Mouse (Mus musculus): Measurements from ENCODE around the gene Rffl.

Rffl gene

GRCm38 (mm10) chr11:82764438-82764924 is 106.5 kb downstream of the Rffl start:
- DNase-seq (ENCODE audit: low read depth, low spot score): no peak

DNA sequence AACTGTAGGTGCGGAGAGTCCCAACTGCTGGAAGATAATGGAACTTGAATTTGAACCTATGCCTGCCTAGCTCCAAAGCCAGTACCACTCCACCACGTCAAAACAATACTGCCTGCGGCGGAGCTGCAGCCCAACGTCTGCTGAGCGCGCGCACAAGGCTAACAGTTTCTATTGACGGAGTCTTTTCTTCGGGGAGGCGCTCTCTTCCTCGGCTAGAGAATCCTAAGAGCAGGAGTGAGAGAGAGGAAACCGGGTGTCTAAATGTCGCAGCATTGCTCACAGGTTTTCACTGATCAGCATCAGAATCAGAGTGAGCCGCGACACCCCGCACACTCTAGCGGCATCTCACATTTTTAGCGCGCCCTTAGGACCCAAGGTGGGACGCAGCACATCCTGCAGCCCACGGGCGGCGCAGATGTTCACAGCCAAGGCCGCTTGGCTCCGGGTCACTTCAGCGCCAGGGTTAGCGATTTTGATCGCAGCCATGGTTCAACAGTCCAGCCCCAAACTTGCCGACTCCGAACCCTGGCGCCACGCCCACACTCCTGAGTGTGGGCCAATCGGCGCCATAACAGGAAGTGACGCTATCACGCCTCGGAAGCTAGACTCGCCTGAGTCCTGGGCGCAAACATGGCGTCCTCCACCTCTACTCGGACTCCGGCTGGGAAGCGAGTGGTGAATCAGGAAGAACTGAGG is 107.1 kb downstream of the Rffl start, which contains the start of the genes Cct6b and Zfp830:
Gene Cct6b (minus strand): TSS at position 580 of the 696 bp plus-strand sequence.
Gene Zfp830 (plus strand): TSS at position 604 of the 696 bp plus-strand sequence.
- DNase-seq (ENCODE audit: low read depth, low spot score): peak; percentile 97

GRCm38 (mm10) chr11:82763261-82763660 is 107.7 kb downstream of the Rffl start:
- no peak for DNase-seq (ENCODE audit: low read depth, low spot score)

DNA sequence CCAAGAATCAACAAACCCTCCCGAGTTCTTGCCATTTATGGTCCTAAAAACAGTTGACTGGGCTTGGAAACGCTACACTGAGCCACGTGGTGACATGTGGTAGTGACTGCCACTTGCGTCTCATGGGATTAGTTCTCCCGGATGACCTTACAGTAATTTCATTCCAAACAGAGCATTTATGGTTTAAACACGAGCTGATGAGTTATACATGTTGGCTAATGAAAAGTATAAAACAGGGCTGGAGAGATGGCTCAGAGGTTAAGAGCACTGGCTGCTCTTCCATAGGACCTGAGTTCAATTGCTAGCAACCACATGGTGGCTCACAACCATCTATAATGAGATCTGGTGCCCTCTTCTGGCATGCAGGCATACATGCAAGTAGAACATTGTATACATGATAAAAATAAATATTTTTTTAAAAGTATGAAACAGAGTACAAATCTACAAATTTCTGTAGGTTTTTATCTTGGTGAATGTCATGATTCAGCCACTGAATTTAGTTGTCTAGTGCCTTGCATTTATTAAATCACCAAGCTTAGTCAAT is 108.7 kb downstream of the Rffl start:
- no peak for DNase-seq (ENCODE audit: low read depth, low spot score)

DNA sequence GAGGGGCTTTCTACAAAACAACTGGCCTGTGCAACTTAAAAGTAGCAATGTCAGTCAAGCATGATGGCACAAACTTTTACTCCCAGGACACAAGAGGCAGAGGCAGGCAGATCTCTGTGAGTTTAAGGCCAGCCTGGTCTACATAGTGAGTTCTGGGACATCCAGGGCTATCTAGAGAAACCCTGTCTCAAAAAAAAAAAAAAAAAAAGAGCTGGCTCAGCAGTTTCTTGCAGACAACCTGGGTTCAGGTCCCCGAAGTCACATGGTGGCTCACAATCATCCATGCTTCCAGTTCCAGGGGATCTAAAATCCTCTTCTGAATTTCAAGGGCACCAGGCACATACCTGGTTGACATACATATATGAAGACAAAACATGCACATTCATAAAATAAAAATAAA is 115.1 kb downstream of the Rffl start:
- DNase-seq (ENCODE audit: low read depth, low spot score): no peak
